Mouse (Mus musculus): ENCODE measurements around the gene Ints3. TPM values are rescaled to one million over a fixed set of nuclear protein-coding genes. Genes with fewer than 3 reads are reported as not detected.

Ints3 gene
- total RNA-seq, 2 experiments from 2014 or later = 71.0 to 73.8 TPM

DNA sequence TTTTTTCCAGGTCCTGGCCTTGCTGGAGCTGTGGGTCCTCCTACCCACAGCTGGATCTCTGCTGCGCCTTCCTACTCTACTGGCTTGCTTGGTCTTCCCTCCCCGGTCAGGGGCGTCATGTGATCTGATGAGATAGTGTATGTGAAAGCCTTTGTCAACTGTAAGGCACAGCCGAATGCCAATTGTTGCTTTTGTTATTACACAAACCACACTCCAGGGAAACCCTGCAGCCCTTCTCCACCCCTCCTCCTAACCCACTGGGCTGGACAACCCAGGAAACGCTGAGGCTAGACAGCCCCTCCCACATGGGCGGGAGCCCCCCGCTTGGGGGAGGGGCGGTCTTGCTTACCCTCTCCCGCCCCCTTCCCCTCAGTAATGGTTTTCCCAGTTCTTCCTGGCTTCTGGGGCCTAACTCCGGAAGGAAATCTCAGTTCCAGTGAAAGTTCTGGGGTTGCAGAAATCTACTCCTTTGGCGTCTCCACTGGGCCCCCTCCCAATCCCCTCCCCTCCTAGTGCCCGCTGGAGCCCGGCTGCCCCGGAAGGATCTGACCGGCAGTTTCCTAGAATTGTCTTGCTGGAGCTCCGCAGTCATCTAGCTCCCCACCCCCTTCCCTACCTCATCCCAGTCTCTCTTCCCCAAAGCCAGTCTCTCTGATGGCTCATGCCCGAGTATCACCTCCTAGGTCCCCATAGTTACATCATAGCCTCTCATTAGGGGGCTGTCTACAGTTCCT, 13.1 kb upstream of the Ints3 start:
- peak; percentile 87 for DNase-seq
- intact Hi-C loops (cut with DNase I) = no loop called here

- no peak for DNase-seq
- intact Hi-C loops (cut with DNase I) = no loop called here
Measured at GRCm38 (mm10) chr3:90445417-90446200, 12.2 kb upstream of the Ints3 start.

- DNase-seq = no peak
Measured at GRCm38 (mm10) chr3:90443977-90444376, 10.6 kb upstream of the Ints3 start.

GRCm38 (mm10) chr3:90440756-90441155, 7.3 kb upstream of the Ints3 start:
- intact Hi-C loops (cut with DNase I) = no loop called here
- no peak for DNase-seq

More at GRCm38 (mm10) chr3:90443977-90444376, 10.6 kb upstream of the Ints3 start:
- intact Hi-C loops (cut with DNase I) = no loop called here

DNA sequence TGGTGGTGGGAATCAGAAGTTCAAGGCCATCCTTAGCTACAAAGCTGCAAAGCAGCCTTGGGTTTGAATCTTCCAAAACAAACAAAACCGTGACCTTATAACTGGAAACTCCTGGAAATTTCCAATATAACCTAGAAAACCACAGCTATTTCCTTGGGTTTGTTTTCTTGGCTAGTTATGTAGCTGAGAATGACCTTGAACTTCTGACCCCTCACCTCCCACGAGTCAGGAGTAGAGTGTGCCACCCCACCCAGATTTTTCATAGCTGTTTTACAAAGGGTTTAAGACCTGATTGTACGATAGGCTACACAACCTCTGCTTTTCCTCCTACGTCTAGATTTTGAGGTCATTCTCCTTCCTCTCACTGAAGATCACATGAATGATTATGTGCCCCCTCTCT, 3.7 kb upstream of the Ints3 start:
- intact Hi-C loops (cut with DNase I) = no loop called here
- DNase-seq = no peak

- intact Hi-C loops (cut with DNase I) = loop anchor here (5.0 kb wide), 1 partner anchor 43 kb away; the partner anchor contains the start of gene Ilf2
Measured at GRCm38 (mm10) chr3:90434073-90434730, 780 bp upstream of the Ints3 start.

GRCm38 (mm10) chr3:90432811-90433219, 607 bp downstream of the Ints3 start:
- intact Hi-C loops (cut with DNase I) = loop anchor here (5.0 kb wide), 1 partner anchor 44 kb away; the partner anchor contains the start of gene Ilf2
- DNase-seq = peak; percentile 48

More at GRCm38 (mm10) chr3:90434073-90434730, 780 bp upstream of the Ints3 start:
- DNase-seq = no peak

DNA sequence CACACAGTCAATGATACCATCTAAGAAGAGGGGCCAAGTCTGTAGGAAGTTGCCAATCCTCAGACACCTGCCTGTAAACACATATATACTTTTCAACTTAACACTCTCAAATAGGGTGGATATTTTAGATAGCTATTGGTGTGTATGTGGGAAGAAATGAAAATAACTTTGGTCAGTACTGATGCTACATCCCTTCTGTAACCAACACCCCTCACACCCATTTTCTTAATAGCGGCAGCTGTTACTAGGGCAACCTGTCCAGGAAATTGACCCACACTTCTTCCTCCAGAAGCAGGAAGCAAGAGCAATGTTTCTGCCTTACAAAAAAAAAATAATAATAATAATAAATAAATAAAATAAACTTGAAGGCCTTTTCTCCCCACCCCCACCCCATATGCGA, 1.1 kb downstream of the Ints3 start:
- intact Hi-C loops (cut with DNase I) = loop anchor here (5.0 kb wide), 1 partner anchor 45 kb away; the partner anchor contains the start of gene Ilf2
- DNase-seq = no peak

DNA sequence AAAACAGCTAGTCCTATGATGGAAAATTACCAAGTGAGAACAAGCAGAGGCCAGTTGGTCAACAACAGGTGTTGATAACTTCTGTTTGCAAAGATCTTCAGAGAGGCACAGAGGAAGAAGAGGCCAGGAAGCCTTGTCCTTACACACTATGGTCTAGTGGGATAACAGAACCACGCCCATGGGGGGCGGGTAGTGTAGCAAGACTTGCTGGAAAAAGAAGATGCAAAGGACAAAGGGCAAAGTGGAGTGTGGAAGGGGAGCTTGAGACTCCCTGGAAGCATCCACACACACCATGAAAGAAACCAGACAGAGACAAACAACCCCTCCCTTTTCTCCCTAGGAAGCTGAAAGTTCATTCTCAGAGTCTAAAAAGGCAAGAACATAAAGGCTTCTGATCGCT, 3.8 kb downstream of the Ints3 start:
- intact Hi-C loops (cut with DNase I) = loop anchor here (5.0 kb wide), 1 partner anchor 38 kb away; the partner anchor contains the start of gene Npr1
- no peak for DNase-seq

DNA sequence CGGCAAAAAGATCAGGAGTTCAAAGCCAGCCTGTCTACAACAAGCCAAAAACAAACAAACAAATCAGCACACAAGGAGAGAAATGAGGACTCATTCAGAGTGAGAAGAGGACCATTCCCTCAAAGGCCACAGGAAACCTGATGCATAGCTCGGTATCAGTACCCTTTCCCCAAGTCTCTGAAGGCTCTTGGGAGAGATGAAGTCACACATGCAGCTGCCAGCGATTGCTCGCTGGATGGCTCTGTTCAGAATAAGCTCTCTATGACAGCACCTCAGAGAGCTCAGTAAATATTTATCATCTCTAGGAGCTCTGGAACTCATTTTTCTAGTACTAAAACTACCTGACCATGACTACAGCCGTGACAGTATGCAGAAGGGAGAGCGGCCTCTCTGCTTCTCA, 5.2 kb downstream of the Ints3 start:
- intact Hi-C loops (cut with DNase I) = loop anchor here (5.0 kb wide), 1 partner anchor 39 kb away; the partner anchor contains the start of gene Npr1

DNA sequence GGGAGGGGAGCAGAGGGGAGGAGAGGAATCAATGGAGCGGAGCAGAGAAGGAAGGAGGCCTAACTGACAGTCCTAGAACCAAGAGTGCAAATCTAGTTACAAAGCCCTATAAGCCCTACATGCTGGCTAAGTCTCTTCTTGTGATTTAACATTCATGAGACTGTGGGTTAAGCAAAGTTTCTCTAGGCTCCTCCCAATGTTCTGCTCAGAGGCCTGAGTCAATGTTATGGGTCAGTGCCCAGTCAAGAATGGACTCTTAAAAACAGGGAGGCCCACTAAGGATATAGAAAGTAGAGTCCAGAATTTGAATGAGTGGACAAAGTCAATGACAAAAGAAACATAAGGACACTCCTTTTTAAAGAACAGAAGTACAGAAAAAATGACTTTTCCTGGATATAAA, 5.8 kb downstream of the Ints3 start:
- intact Hi-C loops (cut with DNase I) = loop anchor here (5.0 kb wide), 1 partner anchor 40 kb away; the partner anchor contains the start of gene Npr1
- DNase-seq = no peak

More for the DNA sequence above, 5.2 kb downstream of the Ints3 start:
- no peak for DNase-seq

GRCm38 (mm10) chr3:90425499-90425898, 7.9 kb downstream of the Ints3 start:
- intact Hi-C loops (cut with DNase I) = loop anchor here (5.0 kb wide), 1 partner anchor 42 kb away; the partner anchor contains the start of gene Npr1
- DNase-seq = no peak

DNA sequence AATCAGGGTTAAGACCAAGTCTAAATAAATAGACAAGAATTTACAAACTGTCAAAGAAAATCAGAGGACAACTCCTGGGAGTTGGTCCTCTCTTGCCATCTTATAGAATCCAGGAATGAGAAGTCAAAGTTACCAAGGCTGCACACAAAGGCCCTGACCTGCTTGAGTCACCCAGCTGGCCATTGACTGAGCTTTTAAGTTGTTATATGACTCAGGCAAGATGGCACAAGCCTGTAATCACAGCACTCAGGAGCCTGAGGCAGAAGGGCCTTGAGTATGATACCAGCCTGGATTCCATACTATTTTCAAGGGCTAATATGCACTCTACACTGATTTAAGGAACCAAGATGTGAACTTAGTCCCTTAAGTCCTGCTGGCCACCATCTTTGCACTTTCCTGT, 9.9 kb downstream of the Ints3 start:
- intact Hi-C loops (cut with DNase I) = no loop called here
- no peak for DNase-seq

DNA sequence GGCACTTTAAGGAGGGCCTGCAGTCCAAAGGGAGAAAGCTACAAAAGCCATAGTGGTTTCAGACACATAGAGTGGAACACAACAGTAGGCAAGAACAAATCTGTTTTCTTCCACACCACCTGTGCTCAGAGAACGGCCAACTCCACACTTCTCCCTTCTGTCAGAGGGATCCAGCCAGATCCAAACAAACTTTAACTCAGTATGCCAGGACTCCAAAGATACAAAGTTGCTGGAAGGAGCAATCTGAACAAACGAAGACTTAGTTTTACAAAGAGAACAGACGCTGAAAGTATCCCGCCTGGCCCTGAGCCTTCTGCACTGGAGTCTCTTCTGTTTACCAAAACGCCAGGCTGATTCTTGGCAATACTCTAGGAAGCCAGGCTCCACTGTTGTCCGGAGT, 12.7 kb downstream of the Ints3 start:
- intact Hi-C loops (cut with DNase I) = no loop called here
- DNase-seq = no peak

DNA sequence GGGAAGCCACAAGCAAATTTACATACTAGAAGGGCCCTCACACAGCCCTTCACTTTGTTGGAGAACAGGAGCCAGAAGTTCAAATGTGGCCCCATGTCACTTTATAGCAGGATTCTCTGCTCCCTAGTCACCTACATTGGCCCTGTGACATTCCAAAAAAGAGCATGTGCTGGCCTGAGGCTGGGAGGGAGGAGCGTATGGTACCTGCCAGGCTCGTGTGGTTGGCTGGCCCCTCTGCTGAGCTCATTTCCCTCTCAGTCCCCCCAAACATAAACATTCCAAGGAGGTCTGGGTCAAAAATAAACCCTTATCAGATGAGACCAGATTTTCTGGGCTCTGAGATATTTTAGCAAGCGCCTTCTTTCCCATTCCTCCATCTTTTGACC, 20.4 kb downstream of the Ints3 start:
- DNase-seq = no peak
- intact Hi-C loops (cut with DNase I) = loop anchor here (5.0 kb wide), 1 partner anchor 54 kb away; the partner anchor contains the start of gene Npr1

- peak; percentile 69 for DNase-seq
- intact Hi-C loops (cut with DNase I) = loop anchor here (5.0 kb wide), 1 partner anchor 55 kb away; the partner anchor contains the start of gene Npr1
Measured at GRCm38 (mm10) chr3:90412312-90413010, 21.0 kb downstream of the Ints3 start.

DNA sequence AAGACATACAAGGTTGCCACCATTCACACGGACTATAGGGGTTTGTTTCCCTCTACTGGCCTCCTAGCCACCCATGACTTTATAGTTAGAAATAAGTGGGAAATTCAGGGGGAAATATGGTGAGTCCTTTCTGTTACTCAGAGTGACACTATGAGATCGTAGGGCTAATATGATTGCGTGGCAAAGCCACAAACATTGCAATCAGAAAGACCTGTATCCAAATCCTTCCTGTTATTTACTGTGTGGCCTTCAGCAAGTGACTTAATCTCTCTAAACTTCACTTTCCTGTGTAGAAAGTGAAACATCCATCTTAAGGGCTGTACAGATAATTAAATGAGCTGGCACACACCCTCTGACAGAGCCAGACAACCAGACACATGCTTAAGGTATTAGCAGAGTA, 24.7 kb downstream of the Ints3 start:
- DNase-seq = no peak
- intact Hi-C loops (cut with DNase I) = no loop called here

GRCm38 (mm10) chr3:90406414-90406813, 27.0 kb downstream of the Ints3 start:
- DNase-seq = no peak
- intact Hi-C loops (cut with DNase I) = no loop called here

DNA sequence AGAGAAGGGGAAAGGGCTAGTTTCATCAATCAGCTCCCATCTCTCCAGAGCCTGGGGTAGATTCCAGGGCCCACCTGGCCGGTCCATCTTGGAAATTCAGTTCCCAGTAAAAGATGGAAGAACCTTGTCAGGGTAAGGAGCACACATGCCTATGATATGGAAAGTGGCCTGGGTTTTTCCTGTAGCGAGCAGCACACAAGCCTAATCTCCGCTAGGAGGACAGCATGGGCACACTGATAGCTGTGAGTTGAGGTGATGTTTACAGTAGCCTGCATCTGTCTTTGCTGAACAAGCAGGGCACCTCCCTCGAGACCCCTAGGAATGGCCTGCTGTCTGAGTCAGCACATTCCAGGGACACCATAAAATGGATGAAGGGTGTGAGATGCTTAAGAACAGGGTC, 28.8 kb downstream of the Ints3 start:
- intact Hi-C loops (cut with DNase I) = no loop called here

GRCm38 (mm10) chr3:90404121-90404520, 29.3 kb downstream of the Ints3 start:
- intact Hi-C loops (cut with DNase I) = no loop called here
- no peak for DNase-seq

More for the DNA sequence above, 28.8 kb downstream of the Ints3 start:
- no peak for DNase-seq
